Mouse (Mus musculus) lung, postnatal 0 days (tissue): ENCODE measurements around the gene Ccl6. TPM values are rescaled to one million over a fixed set of nuclear protein-coding genes. Genes with fewer than 3 reads are reported as not detected.
A peak's percentile ranks its signal among the peaks of the same experiment; 100 is the strongest.

ENCODE experiments used
- ATAC-seq: fragments of 200-750 bp; cut with Nextera tagmentation; 2 replicates; pipeline ENCODE4 v1.8.0; 2017; ENCODE audit warnings: moderate library complexity
- DNase-seq: peaks from one replicate; pipeline ENCODE4 v3.0.0-alpha.2; 2016; ENCODE audit warnings: low spot score
- H3K27ac ChIP-seq: fragments of 300-500 bp; sonication (generic); 2 replicates; pipeline ENCODE4 v1.5.1; 2014; ENCODE audit warnings: antibody characterized with exemption, mild to moderate bottlenecking, low read length, mixed read lengths
- H3K27me3 ChIP-seq: fragments of 300-500 bp; sonication (generic); replicated peaks from 2 replicates; pipeline ENCODE4 v1.6.1; 2014; ENCODE audit warnings: low read length, mixed read lengths; ENCODE audit not compliant: insufficient read depth
- H3K36me3 ChIP-seq: fragments of 300-500 bp; sonication (generic); 2 replicates; pipeline ENCODE4 v1.6.1; 2014; ENCODE audit warnings: low read length, mixed read lengths; ENCODE audit not compliant: insufficient read depth
- H3K4me1 ChIP-seq: fragments of 300-500 bp; sonication (generic); 2 replicates; pipeline ENCODE4 v1.6.1; 2014; ENCODE audit warnings: antibody characterized with exemption, low read depth, low read length, mixed read lengths; ENCODE audit not compliant: insufficient read depth
- H3K4me2 ChIP-seq: fragments of 300-500 bp; sonication (generic); replicated peaks from 2 replicates; pipeline ENCODE4 v1.6.1; 2014; ENCODE audit warnings: low read depth, mild to moderate bottlenecking, low read length, moderate library complexity, mixed read lengths
- H3K4me3 ChIP-seq: fragments of 300-500 bp; sonication (generic); 2 replicates; pipeline ENCODE4 v1.5.1; 2014; ENCODE audit warnings: low read depth, low read length
- H3K9ac ChIP-seq: fragments of 300-500 bp; sonication (generic); replicated peaks from 2 replicates; pipeline ENCODE4 v1.6.1; 2014; ENCODE audit warnings: low read depth, mild to moderate bottlenecking
- H3K9me3 ChIP-seq: fragments of 300-500 bp; sonication (generic); 2 replicates; pipeline ENCODE4 v1.6.1; 2016; ENCODE audit warnings: low read length, mixed read lengths
- CTCF ChIP-seq: IDR thresholded peaks from 2 replicates; pipeline ENCODE4 v1.5.1; 2016; ENCODE audit warnings: antibody characterized with exemption, mild to moderate bottlenecking
- EP300 ChIP-seq: IDR thresholded peaks from 2 replicates; pipeline ENCODE4 v1.6.1; 2016; ENCODE audit warnings: antibody characterized with exemption, mild to moderate bottlenecking, control low read depth
- WGBS: fragments of 180-500 bp; shearing (Covaris S2); extraction: QIAGEN DNeasy Blood & Tissue Kit; methylation state at CpG from one replicate; pipeline ENCODE4 v1.1.7; 2014; 5-methylcytosine and 5-hydroxymethylcytosine counted together
- polyA plus RNA-seq: library from polyadenylated mRNA; unstranded; fragments of >200 nt; fragmentation: Nextera tagmentation; extraction: Ambion mirVana; gene quantifications from 2 replicates; pipeline ENCODE4 v1.2.1, GENCODE M21; 2015

Gene Ccl6
- polyA plus RNA-seq, 1 experiment from 2014 or later: 413 TPM

DNA sequence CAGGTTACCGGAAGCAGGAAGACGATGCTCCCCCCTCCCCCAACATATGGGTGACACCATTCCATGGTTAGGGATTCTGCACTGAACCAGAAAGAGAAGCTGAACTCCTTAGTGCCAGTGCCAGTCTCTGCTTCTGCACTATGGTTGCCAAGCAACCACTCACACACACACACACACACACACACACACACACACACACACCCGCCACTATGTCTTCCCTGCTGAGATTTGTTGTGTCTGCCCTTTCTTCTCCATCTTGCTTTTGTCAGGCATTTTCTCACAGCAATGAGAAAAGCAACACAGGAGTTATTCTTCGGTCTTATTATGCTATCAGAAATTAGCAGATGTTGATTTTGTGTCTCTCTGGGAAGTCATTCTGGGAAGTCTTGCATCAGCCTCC, 41.5 kb upstream of the Ccl6 start:
- Histone ChIP-seq H3K9me3 (no peaks in the 10 kb centered on the region), H3K36me3 (no peaks in the 10 kb centered on the region), H3K4me1 (no peaks in the 10 kb centered on the region), H3K27me3 (no peaks in the 10 kb centered on the region), H3K9ac (no peak overlapping the region), H3K4me3 (no peak overlapping the region), H3K27ac (no peak overlapping the region), H3K4me2 (no peak overlapping the region)
- DNase-seq: no peak
- 69% methylated on average over 3 of the region's 4 CpGs for WGBS
- ATAC-seq: no peak
- TF ChIP-seq EP300 (no peak), CTCF (no peak)

DNA sequence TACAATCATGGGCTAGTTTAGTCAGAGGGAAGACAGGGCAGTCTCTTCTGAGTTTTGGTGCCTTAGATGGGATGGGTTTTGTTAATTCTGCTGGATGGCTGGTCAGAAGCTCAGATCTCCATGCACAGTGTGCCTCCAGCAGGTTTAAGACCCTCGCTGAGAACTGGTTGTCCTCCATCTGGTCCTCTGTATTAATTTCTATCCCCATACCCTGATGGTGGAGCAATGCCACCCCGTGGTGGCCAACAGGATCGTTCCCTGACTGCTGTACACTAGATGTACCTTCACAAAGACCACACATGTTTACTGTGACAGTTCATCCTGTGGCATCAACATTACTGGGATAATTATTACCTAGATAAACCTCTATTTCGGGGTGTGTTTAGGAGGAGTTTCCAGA, 39.9 kb upstream of the Ccl6 start:
- no peaks in the 10 kb centered on the region for H3K4me1 ChIP-seq
- H3K27ac ChIP-seq: no peak overlapping the region
- no peak overlapping the region for H3K4me3 ChIP-seq
- DNase-seq: no peak
- no peaks in the 10 kb centered on the region for H3K9me3 ChIP-seq
- 56% methylated on average over 4 of the region's 4 CpGs for WGBS
- H3K27me3 ChIP-seq: no peaks in the 10 kb centered on the region
- TF ChIP-seq CTCF (peak; percentile 56), EP300 (no peak)
- ATAC-seq: no peak
- H3K9ac ChIP-seq: no peak overlapping the region
- H3K4me2 ChIP-seq: no peak overlapping the region
- H3K36me3 ChIP-seq: no peaks in the 10 kb centered on the region

DNA sequence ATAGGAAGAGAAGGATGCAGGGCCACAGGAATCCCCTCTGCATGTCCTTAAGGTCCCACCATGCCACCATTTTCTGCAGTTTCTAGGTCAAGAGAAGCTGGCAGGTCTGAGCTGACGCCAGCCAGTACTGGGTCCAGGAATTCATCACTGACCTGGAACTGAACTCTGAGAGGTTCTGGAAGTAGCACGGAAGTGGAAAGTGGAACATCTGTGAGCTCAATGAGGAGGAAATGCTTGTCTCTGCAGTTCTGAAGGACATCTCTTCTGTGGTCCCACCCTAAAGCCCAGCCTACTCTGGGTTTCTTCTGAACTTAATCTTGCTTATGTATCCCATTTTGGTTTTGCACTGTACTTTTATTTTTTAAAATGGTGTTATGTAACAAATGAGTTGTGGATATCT, 38.2 kb upstream of the Ccl6 start:
- H3K4me1 ChIP-seq: no peaks in the 10 kb centered on the region
- H3K36me3 ChIP-seq: no peaks in the 10 kb centered on the region
- no peak overlapping the region for H3K4me3 ChIP-seq
- WGBS: 47% methylated on average over 2 of the region's 2 CpGs
- H3K27me3 ChIP-seq: no peaks in the 10 kb centered on the region
- H3K9ac ChIP-seq: no peak overlapping the region
- no peak overlapping the region for H3K27ac ChIP-seq
- no peak for TF ChIP-seq CTCF
- no peak for TF ChIP-seq EP300
- no peaks in the 10 kb centered on the region for H3K9me3 ChIP-seq
- ATAC-seq (no peak), DNase-seq (no peak)
- H3K4me2 ChIP-seq: no peak overlapping the region

DNA sequence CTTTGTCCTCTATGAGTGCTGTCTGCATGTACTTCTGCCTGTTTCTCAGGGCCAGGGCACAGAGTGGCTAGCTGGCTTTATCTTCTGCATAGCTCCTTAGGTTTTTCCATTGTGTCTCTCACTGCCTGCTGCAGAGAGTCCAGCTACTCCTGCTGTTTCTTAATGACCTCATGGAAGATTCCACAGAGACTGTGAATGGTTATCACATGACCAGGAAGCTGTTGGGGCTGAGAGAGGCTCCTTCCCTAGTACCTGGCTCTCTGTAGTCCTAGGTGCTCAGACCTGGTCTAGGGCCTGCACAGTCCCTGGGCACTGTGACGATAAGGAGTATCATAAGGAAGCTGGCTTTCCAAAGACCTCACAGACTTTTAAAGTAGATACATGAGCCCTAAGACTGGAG, 37.7 kb upstream of the Ccl6 start:
- H3K27ac ChIP-seq: no peak overlapping the region
- TF ChIP-seq CTCF (no peak), EP300 (no peak)
- H3K4me3 ChIP-seq: no peak overlapping the region
- H3K9me3 ChIP-seq: no peaks in the 10 kb centered on the region
- H3K36me3 ChIP-seq: no peaks in the 10 kb centered on the region
- ATAC-seq: peak; percentile 12; the same call in 1 of the 2 replicates
- WGBS: 88% methylated on average over 1 of the region's 1 CpGs
- no peaks in the 10 kb centered on the region for H3K27me3 ChIP-seq
- H3K9ac ChIP-seq: no peak overlapping the region
- no peak for DNase-seq
- H3K4me2 ChIP-seq: no peak overlapping the region
- no peaks in the 10 kb centered on the region for H3K4me1 ChIP-seq

DNA sequence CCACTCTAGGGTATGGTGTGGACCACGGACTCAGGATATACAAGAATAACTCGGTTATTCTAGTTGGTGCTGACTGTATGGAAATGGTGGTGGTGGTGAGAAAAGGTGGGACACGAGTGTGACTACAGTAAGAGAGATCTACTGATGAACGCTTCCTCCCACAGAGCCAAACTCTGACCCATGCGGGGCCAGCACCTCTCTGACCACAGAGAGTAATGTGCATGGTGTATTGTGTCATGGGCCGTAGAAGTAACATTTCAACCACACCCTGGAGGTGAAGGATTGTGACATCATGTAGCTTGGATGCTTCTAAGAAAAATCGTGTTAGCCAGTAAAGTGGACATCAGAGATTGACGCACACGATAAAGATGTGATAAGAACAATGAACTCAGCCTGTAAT, 35.9 kb upstream of the Ccl6 start:
- no peak overlapping the region for H3K9ac ChIP-seq
- WGBS: 75% methylated on average over 9 of the region's 9 CpGs
- no peak overlapping the region for H3K4me2 ChIP-seq
- H3K4me1 ChIP-seq: no peaks in the 10 kb centered on the region
- no peaks in the 10 kb centered on the region for H3K9me3 ChIP-seq
- H3K4me3 ChIP-seq: no peak overlapping the region
- no peak for DNase-seq
- no peak overlapping the region for H3K27ac ChIP-seq
- no peaks in the 10 kb centered on the region for H3K36me3 ChIP-seq
- no peaks in the 10 kb centered on the region for H3K27me3 ChIP-seq
- ATAC-seq: no peak
- no peak for TF ChIP-seq EP300
- no peak for TF ChIP-seq CTCF

DNA sequence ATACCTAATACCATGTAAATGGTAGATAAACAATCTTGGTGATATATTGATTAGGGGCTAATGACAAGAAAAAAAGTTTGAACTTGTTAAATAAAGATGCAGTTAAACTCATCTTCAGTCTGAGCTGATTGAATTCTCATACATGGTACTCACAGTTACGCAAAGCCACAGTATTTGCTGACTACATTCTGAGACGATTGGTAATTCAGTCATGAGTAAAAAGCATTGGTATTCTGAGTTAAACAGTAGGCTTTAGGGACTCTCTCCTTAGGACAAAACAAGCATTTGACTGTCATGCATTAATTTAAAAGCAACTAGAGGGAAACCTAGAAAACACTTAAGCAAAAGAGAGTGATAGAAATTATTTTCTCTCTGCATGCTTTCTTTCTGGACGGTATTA, 30.7 kb upstream of the Ccl6 start:
- WGBS: 74% methylated on average over 3 of the region's 3 CpGs

DNA sequence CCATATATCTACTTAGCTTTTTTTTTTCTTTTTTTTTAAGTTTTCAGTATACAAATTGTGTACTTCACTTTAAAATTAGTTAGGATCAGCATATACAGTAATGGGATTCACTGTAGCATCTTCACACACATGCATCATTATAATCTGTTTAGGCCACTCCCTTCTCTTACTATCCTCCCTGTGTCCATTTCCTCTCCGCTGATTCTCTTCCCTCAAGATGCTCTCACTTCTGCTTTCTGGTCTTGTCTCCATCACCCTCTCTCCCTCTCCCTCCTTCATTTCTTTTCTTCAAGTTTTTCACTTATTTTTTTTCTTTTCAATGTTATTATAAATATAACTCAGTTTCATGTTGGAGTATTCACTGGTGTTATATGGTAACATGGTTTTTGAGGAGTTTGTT, 26.1 kb upstream of the Ccl6 start:
- no peaks in the 10 kb centered on the region for H3K27me3 ChIP-seq
- no peak for ATAC-seq
- no peaks in the 10 kb centered on the region for H3K9me3 ChIP-seq
- no peak for DNase-seq
- H3K4me1 ChIP-seq: no peaks in the 10 kb centered on the region
- H3K4me3 ChIP-seq: no peak overlapping the region
- 100% methylated on average over 1 of the region's 1 CpGs for WGBS
- H3K9ac ChIP-seq: no peak overlapping the region
- no peak overlapping the region for H3K27ac ChIP-seq
- H3K4me2 ChIP-seq: no peak overlapping the region
- TF ChIP-seq EP300 (no peak), CTCF (no peak)
- no peaks in the 10 kb centered on the region for H3K36me3 ChIP-seq

More for the DNA sequence above, 30.7 kb upstream of the Ccl6 start:
- no peak overlapping the region for H3K4me2 ChIP-seq
- TF ChIP-seq EP300 (no peak), CTCF (no peak)
- H3K4me3 ChIP-seq: no peak overlapping the region
- no peaks in the 10 kb centered on the region for H3K27me3 ChIP-seq
- no peaks in the 10 kb centered on the region for H3K4me1 ChIP-seq
- H3K9me3 ChIP-seq: no peaks in the 10 kb centered on the region
- no peak for ATAC-seq
- no peak overlapping the region for H3K27ac ChIP-seq
- no peak overlapping the region for H3K9ac ChIP-seq
- H3K36me3 ChIP-seq: no peaks in the 10 kb centered on the region
- no peak for DNase-seq
